Comparison of ENCODE assay signal across 8 mouse cellular contexts in the genomic region with DNA sequence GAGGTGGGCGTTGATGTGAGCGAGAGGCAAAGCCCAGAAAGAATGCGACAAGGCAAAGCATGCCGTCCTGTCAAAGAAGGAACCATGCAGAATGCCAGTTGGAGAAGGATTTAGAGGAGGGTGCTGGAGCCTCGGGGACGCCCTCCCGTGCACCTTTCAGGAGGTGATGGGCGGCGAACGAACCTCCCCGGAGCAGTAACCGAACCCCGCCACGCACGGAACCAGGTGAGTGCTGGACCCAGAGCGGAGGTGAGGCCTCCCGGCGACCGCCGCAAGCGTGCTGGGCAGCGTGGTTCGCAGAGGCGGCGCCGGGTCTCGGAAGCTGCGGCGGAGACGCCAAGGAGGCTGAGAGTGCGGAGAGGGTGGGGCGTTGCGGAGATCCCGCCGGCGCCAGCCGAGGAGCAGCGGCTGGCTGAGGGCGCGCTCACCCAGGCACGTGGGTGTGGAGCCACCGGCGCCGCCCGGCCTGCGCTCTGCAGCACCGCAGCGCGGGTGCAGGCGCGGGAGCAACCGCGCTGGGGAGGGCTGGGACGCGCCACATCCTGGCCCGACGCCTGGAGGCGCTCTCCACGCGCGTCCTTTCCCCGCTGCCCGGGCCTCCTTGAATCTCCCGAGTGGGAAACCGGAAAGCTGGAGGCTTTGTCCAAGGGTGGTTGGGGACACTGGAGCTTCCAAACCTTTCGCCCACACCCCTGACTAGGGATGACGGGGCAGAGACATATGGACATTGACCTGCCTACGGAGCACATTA.
DNase-seq lines count a peak whose midpoint lies in the region; ATAC-seq and TF ChIP-seq lines count a peak whose summit lies in the region.

No protein-coding gene starts in this region.

- peaks cover 87% of the 10 kb centered on the region for H3K27me3 ChIP-seq in heart, embryonic 12.5 days (replicated peaks)
- H3K27me3 ChIP-seq in forebrain, embryonic 16.5 days (replicated peaks; ENCODE audit: control insufficient read depth, insufficient read depth, low read length), result peaks cover 56% of the 10 kb centered on the region
- H3K27me3 ChIP-seq in midbrain, postnatal 0 days (ENCODE audit: insufficient read depth, low read length), result peaks cover 14% of the 10 kb centered on the region

- H3K4me2 ChIP-seq in heart, embryonic 12.5 days, result peak overlapping the region; percentile 78
- H3K4me2 ChIP-seq in forebrain, embryonic 16.5 days (ENCODE audit: low read length), result peak overlapping the region; percentile 82
- H3K4me2 ChIP-seq in midbrain, postnatal 0 days (ENCODE audit: low read depth, low read length, poor library complexity, severe bottlenecking), result peak overlapping the region; percentile 69

- DNase-seq in heart, postnatal 25 days (ENCODE audit: low spot score), result no peak
- peak; percentile 72 for DNase-seq in ZHBTc4 (ENCODE audit: low read depth, low spot score)
- DNase-seq in layer of hippocampus, postnatal 10 days (ENCODE audit: low spot score in 2 of 2), result peak; percentile 52 to 66
- peak; percentile 76 for DNase-seq in midbrain, postnatal 0 days (ENCODE audit: low spot score)

- H3K9me3 ChIP-seq in heart, embryonic 12.5 days (replicated peaks), result no peaks in the 10 kb centered on the region
- no peaks in the 10 kb centered on the region for H3K9me3 ChIP-seq in forebrain, embryonic 16.5 days (ENCODE audit: control insufficient read depth, low read length)
- H3K9me3 ChIP-seq in midbrain, postnatal 0 days (ENCODE audit: low read length), result no peaks in the 10 kb centered on the region

- peak; percentile 45 for TF ChIP-seq CTCF in midbrain, postnatal 0 days (IDR thresholded peaks at IDR 0.05)

- intact Hi-C loops in heart, postnatal 25 days (cut with DNase I), result no loop called here

- H3K27ac ChIP-seq in heart, embryonic 12.5 days (ENCODE audit: poor library complexity, severe bottlenecking), result no peak overlapping the region
- peak overlapping the region; percentile 34; the same call in 1 of the 2 replicates for H3K27ac ChIP-seq in forebrain, embryonic 16.5 days (ENCODE audit: low read length)
- H3K27ac ChIP-seq in midbrain, postnatal 0 days (ENCODE audit: low read depth, low read length), result peak overlapping the region; percentile 86

- ATAC-seq in heart, embryonic 12.5 days (ENCODE audit: insufficient number of reproducible peaks, low FRiP score), result no peak
- peak; percentile 51 for ATAC-seq in forebrain, embryonic 16.5 days
- peak; percentile 76 for ATAC-seq in midbrain, postnatal 0 days (ENCODE audit: low FRiP score)
- ATAC-seq in erythroblast, adult 5-6 weeks (replicated peaks; ENCODE audit: low FRiP score, poor library complexity, severe bottlenecking), result no peak
- no peak for ATAC-seq in inflammation-experienced regulatory T-cells, adult 6 months

- peak overlapping the region; percentile 45 for H3K4me3 ChIP-seq in heart, embryonic 12.5 days
- peak overlapping the region; percentile 52 for H3K4me3 ChIP-seq in forebrain, embryonic 16.5 days (replicated peaks; ENCODE audit: low read length)
- peak overlapping the region; percentile 55 for H3K4me3 ChIP-seq in midbrain, postnatal 0 days (ENCODE audit: low read depth, low read length)

- WGBS in heart, embryonic 12.5 days, result under 1% methylated on average over 68 of the region's 68 CpGs
- under 1% methylated on average over 65 of the region's 68 CpGs for whole genome bisulfite sequencing in forebrain, embryonic 16.5 days
- WGBS in midbrain, postnatal 0 days, result under 1% methylated on average over 63 of the region's 68 CpGs

- no peaks in the 10 kb centered on the region for H3K36me3 ChIP-seq in heart, embryonic 12.5 days
- H3K36me3 ChIP-seq in forebrain, embryonic 16.5 days (ENCODE audit: control insufficient read depth, insufficient read depth), result no peaks in the 10 kb centered on the region
- H3K36me3 ChIP-seq in midbrain, postnatal 0 days (ENCODE audit: insufficient read depth, low read length), result no peaks in the 10 kb centered on the region

- H3K4me1 ChIP-seq in heart, embryonic 12.5 days (replicated peaks), result peaks cover 45% of the 10 kb centered on the region
- H3K4me1 ChIP-seq in forebrain, embryonic 16.5 days (replicated peaks; ENCODE audit: control insufficient read depth, insufficient read depth, low read length), result peaks cover 23% of the 10 kb centered on the region
- H3K4me1 ChIP-seq in midbrain, postnatal 0 days (ENCODE audit: insufficient read depth, low read length), result peaks cover 7% of the 10 kb centered on the region; the same call in 1 of the 2 replicates

- peak overlapping the region; percentile 21; the same call in 1 of the 2 replicates for H3K9ac ChIP-seq in heart, embryonic 12.5 days
- H3K9ac ChIP-seq in forebrain, embryonic 16.5 days (replicated peaks; ENCODE audit: low read depth, low read length), result peak overlapping the region; percentile 67
- H3K9ac ChIP-seq in midbrain, postnatal 0 days (replicated peaks; ENCODE audit: low read length, poor library complexity, severe bottlenecking), result peak overlapping the region; percentile 74

Comparison
In these comparisons a context has a peak if more than half of its experiments do, and no peak if none do; other contexts are left out.
1. ATAC-seq: peak in forebrain, embryonic 16.5 days (single experiment) and midbrain, postnatal 0 days (single experiment); none in heart, embryonic 12.5 days (single experiment), erythroblast, adult 5-6 weeks (single experiment) and inflammation-experienced regulatory T-cells, adult 6 months (single experiment).
2. H3K9ac ChIP-seq: peak in every context shown above with its lines; median percentile 74 in midbrain, postnatal 0 days; 67 in forebrain, embryonic 16.5 days; 21 in heart, embryonic 12.5 days.
3. Peak in every context shown above with its lines, with median percentiles within 50 percentile points of each other: H3K4me2 ChIP-seq and H3K4me3 ChIP-seq.